Mouse (Mus musculus) liver, postnatal 0 days (tissue): ENCODE data around the gene Foxa3. TPM values are rescaled to one million over a fixed set of nuclear protein-coding genes. Genes with fewer than 3 reads are reported as not detected.

Experiments used
- ATAC-seq: fragments of 200-750 bp; cut with Nextera tagmentation; 2 replicates; pipeline ENCODE4 v1.8.0; 2017; ENCODE audit warnings: mild to moderate bottlenecking, moderate library complexity
- DNase-seq: peaks from one replicate; pipeline ENCODE4 v3.0.0-alpha.2; 2016
- H3K27ac ChIP-seq: fragments of 300-500 bp; sonication (generic); 2 replicates; pipeline ENCODE4 v1.5.1; 2014; ENCODE audit warnings: antibody characterized with exemption, moderate library complexity, mild to moderate bottlenecking, low read depth
- H3K27me3 ChIP-seq: fragments of 300-500 bp; sonication (generic); 2 replicates; pipeline ENCODE4 v1.6.1; 2014; ENCODE audit warnings: low read length, control low read depth, mixed read lengths; ENCODE audit not compliant: insufficient read depth
- H3K36me3 ChIP-seq: fragments of 300-500 bp; sonication (generic); replicated peaks from 2 replicates; pipeline ENCODE4 v1.6.1; 2014; ENCODE audit warnings: mild to moderate bottlenecking, control low read depth, low read length, moderate library complexity, mixed read lengths; ENCODE audit not compliant: insufficient read depth
- H3K4me1 ChIP-seq: fragments of 300-500 bp; sonication (generic); 2 replicates; pipeline ENCODE4 v1.6.1; 2014; ENCODE audit warnings: antibody characterized with exemption, mild to moderate bottlenecking, control low read depth; ENCODE audit not compliant: insufficient read depth
- H3K4me2 ChIP-seq: fragments of 300-500 bp; sonication (generic); 2 replicates; pipeline ENCODE4 v1.6.1; 2014; ENCODE audit warnings: low read depth, mild to moderate bottlenecking, low read length, moderate library complexity, mixed read lengths
- H3K4me3 ChIP-seq: fragments of 300-500 bp; sonication (generic); 2 replicates; pipeline ENCODE4 v1.5.1; 2014; ENCODE audit warnings: low read depth, low read length
- H3K9ac ChIP-seq: fragments of 300-500 bp; sonication (generic); replicated peaks from 2 replicates; pipeline ENCODE4 v1.6.1; 2014; ENCODE audit warnings: mild to moderate bottlenecking, moderate library complexity
- H3K9me3 ChIP-seq: fragments of 300-500 bp; sonication (generic); 2 replicates; pipeline ENCODE4 v1.6.1; 2016; ENCODE audit warnings: mild to moderate bottlenecking, control low read depth, low read length, mixed read lengths
- CTCF ChIP-seq: sonication (generic); IDR thresholded peaks from 2 replicates; pipeline ENCODE4 v1.5.1; 2016; ENCODE audit warnings: antibody characterized with exemption, low read depth
- EP300 ChIP-seq: IDR thresholded peaks from 2 replicates; pipeline ENCODE4 v1.6.1; 2016; ENCODE audit warnings: antibody characterized with exemption, low read depth, mild to moderate bottlenecking
- WGBS: fragments of 180-500 bp; shearing (Covaris S2); extraction: QIAGEN DNeasy Blood & Tissue Kit; methylation state at CpG from one replicate; pipeline ENCODE4 v1.1.7; 2014; ENCODE audit not compliant: insufficient replicate concordance; 5-methylcytosine and 5-hydroxymethylcytosine counted together
- polyA plus RNA-seq: library from polyadenylated mRNA; unstranded; fragments of >200 nt; fragmentation: Nextera tagmentation; extraction: Ambion mirVana; gene quantifications from 2 replicates; pipeline ENCODE4 v1.2.1, GENCODE M21; 2015

Gene Foxa3
- polyA plus RNA-seq, 1 experiment from 2014 or later = 61.0 TPM

GRCm38 (mm10) chr7:18998835-18999234 lies 24.5 kb downstream of the Foxa3 start:
- DNase-seq (no peak), ATAC-seq (no peak)
- peaks cover 10% of the 10 kb centered on the region; the same call in 1 of the 2 replicates for H3K36me3 ChIP-seq
- H3K4me1 ChIP-seq = peaks cover 23% of the 10 kb centered on the region
- no peak overlapping the region for H3K4me3 ChIP-seq
- WGBS = 57% methylated on average over 9 of the region's 9 CpGs
- no peak overlapping the region for H3K9ac ChIP-seq
- no peak overlapping the region for H3K4me2 ChIP-seq
- H3K27ac ChIP-seq = no peak overlapping the region
- no peaks in the 10 kb centered on the region for H3K27me3 ChIP-seq
- TF ChIP-seq CTCF (peak; percentile 19; the same call in 1 of the 2 replicates), EP300 (no peak)
- no peaks in the 10 kb centered on the region for H3K9me3 ChIP-seq

DNA sequence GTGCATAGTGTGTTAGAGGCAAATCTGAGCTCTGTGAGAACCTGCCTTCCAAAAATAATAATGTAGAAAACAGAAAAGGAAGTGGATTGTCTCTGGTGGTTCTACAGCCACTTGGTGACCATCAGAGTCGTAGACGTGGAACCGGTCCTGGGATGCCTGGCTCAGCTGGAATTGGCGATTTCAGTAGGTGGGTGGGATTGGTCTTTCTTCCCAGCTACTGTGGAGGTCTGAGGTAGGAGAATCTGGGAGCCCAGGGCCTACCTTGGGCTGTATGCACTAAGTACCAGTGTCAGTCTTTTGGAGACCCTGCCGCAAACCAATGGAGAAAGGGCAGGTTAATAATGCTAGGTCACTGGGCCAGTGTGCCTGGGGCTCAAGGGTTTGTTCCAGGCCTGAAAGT lies 30.3 kb downstream of the Foxa3 start:
- DNase-seq (no peak), ATAC-seq (no peak)
- Histone ChIP-seq H3K27me3 (peaks cover 51% of the 10 kb centered on the region), H3K9ac (no peak overlapping the region), H3K36me3 (peaks cover 10% of the 10 kb centered on the region; the same call in 1 of the 2 replicates), H3K9me3 (no peaks in the 10 kb centered on the region), H3K4me2 (no peak overlapping the region), H3K4me1 (peaks cover 16% of the 10 kb centered on the region), H3K27ac (no peak overlapping the region), H3K4me3 (no peak overlapping the region)
- 83% methylated on average over 5 of the region's 5 CpGs for WGBS
- TF ChIP-seq CTCF = no peak
- no peak for TF ChIP-seq EP300

DNA sequence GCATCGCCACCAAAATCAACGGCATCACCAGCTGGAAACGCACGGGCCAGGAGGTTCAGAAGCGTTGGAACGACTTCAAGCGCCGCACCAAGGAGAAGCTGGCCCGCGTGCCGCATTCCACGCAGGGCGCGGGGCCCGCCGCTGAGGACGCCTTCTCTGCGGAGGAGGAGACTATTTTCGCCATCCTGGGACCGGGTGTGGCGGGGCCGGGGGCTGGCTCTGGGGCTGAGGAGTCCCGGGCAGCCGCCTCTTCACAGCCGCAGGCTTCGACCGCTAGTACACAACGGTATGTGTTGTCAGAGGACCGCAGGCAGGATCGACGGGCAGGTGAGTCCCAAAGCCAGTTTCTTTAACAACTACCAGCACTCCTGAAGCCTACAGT lies 31.1 kb downstream of the Foxa3 start:
- Histone ChIP-seq H3K27me3 (peaks cover 54% of the 10 kb centered on the region), H3K4me2 (peak overlapping the region; percentile 78), H3K9ac (no peak overlapping the region), H3K9me3 (no peaks in the 10 kb centered on the region), H3K4me3 (peak overlapping the region; percentile 45), H3K27ac (no peak overlapping the region), H3K4me1 (peaks cover 16% of the 10 kb centered on the region), H3K36me3 (peaks cover 10% of the 10 kb centered on the region; the same call in 1 of the 2 replicates)
- WGBS = 6% methylated on average over 24 of the region's 31 CpGs
- no peak for DNase-seq
- no peak for TF ChIP-seq CTCF
- no peak for ATAC-seq

DNA sequence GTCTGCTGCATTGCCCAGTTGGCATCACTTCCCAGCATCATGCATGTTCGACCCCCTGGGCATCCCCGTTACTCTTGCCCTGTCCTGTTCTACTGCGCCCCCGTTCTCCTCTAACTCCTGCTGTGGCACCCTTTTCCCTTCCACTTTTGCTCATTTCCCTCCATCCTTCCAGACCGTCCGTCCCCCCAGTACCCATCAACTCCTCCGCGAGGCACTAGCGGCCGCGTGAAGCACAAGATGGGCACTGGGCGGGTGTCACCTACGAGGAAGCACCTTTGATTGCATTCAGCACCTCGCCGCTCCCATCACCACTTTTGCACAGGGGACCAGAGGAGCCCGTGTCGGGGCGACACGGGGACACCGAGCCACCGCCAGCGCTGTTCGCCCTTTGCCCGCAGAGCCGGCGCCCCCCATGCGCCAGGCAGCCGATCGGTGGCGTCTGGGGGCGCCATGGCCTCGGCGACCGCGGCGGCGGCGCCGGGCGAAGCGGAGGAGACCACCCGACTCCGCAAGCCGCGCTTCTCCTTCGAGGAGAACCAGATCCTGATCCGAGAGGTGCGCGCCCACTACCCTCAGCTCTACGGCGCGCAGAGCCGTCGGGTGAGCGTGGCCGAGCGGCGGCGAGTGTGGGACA lies 31.6 kb downstream of the Foxa3 start:
- WGBS = 1% methylated on average over 50 of the region's 59 CpGs
- DNase-seq (no peak), ATAC-seq (no peak)
- Histone ChIP-seq H3K9ac (0 out of 2 replicates have a peak overlapping the region, but pooled peaks have one; percentile 11), H3K4me2 (peak overlapping the region; percentile 78), H3K4me3 (peak overlapping the region; percentile 45), H3K27me3 (peaks cover 54% of the 10 kb centered on the region), H3K9me3 (no peaks in the 10 kb centered on the region), H3K36me3 (peaks cover 10% of the 10 kb centered on the region; the same call in 1 of the 2 replicates), H3K4me1 (peaks cover 16% of the 10 kb centered on the region), H3K27ac (no peak overlapping the region)
- TF ChIP-seq CTCF (no peak), EP300 (no peak)

DNA sequence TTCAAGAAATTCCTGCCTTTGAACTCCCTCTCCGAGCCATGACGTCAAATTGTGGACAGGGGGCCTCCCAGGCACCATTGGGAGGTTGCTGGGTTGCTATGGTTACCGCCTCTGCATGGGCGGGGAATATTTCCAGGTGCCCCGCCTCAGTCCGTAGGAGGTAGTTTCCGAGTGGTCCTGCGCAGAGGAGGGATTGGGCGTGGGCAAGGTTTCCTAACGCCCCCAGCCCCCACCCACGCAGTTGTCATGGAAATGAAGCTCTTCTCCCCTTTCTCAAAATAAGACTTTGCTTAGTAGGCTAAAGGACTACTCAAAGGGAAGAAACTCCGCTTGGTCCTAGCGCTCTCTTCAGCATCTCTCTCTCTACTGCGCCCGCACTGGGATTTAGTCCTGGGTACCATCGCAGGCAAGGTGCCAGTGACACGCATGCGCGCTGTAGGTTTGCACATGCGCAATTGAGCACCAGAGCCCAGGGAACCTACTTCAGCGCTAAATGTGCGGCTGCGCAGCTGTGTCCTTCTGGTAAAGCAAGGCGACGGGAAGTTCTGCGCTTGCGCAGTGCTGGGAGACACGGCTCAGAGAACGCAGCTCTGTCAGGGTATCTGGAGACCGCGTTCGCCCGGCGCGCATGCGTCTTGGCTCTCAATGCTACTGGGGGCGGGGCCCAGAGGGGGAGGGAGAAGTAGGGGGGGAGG lies 32.6 kb downstream of the Foxa3 start, which contains the start of gene Mypop:
Gene Mypop (plus strand): TSS at position 645 of the 695 bp plus-strand sequence.
- no peaks in the 10 kb centered on the region for H3K9me3 ChIP-seq
- no peak for TF ChIP-seq EP300
- peaks cover 8% of the 10 kb centered on the region; the same call in 1 of the 2 replicates for H3K36me3 ChIP-seq
- 0 out of 2 replicates have a peak within 1 kb of the TSS, but pooled peaks have one; percentile 11 for H3K9ac ChIP-seq
- peak within 1 kb of the TSS; percentile 78 for H3K4me2 ChIP-seq
- ATAC-seq = peak; percentile 95
- H3K27me3 ChIP-seq = peaks cover 54% of the 10 kb centered on the region
- 0% methylated on average over 36 of the region's 37 CpGs for WGBS
- H3K4me1 ChIP-seq = peaks cover 16% of the 10 kb centered on the region
- no peak within 1 kb of the TSS for H3K27ac ChIP-seq
- DNase-seq = peak; percentile 96
- peak within 1 kb of the TSS; percentile 45 for H3K4me3 ChIP-seq

DNA sequence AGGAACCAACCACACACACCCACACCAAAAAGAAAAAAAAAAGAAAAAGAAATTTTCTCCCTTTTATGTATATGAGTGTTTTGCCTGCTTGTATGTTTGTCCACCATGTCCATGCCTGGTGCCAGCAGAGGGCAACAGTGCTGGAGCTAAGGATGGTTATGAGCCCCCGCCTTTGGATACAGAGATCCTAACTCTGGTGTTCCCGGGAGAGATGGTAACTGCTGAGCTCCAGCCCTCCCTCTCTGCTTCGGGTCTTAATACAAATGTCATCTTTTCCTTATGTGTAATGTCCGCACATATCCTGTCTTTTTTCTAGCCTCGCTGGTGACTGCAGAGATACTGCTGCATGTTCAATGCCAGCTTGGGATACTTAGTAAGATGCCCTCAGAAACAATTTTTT lies 33.3 kb downstream of the Foxa3 start:
- Histone ChIP-seq H3K4me1 (peaks cover 16% of the 10 kb centered on the region), H3K27ac (no peak overlapping the region), H3K4me2 (no peak overlapping the region), H3K36me3 (peaks cover under 1% of the 10 kb centered on the region; the same call in 1 of the 2 replicates), H3K9ac (no peak overlapping the region), H3K9me3 (no peaks in the 10 kb centered on the region), H3K27me3 (peaks cover 54% of the 10 kb centered on the region), H3K4me3 (no peak overlapping the region)
- TF ChIP-seq EP300 = no peak
- no peak for TF ChIP-seq CTCF
- ATAC-seq (no peak), DNase-seq (no peak)
- 22% methylated on average over 5 of the region's 5 CpGs for WGBS
